Mouse (Mus musculus) testis, adult 2 months (tissue): Measurements from ENCODE around the gene Baz2b.

Experiments
- CTCF ChIP-seq: fragments of 200-500 bp; IDR thresholded peaks from 2 replicates; pipeline ENCODE4 v1.5.1; 2012; ENCODE audit warnings: low read depth, mild to moderate bottlenecking, inconsistent platforms, low read length, moderate library complexity; ENCODE audit not compliant: control insufficient read depth, insufficient read depth, insufficient replicate concordance
- POLR2A ChIP-seq: fragments of 200-500 bp; IDR thresholded peaks from 2 replicates; pipeline ENCODE4 v1.6.1; 2012; ENCODE audit warnings: low read depth, mild to moderate bottlenecking, inconsistent platforms, low read length, moderate library complexity; ENCODE audit not compliant: control insufficient read depth

DNA sequence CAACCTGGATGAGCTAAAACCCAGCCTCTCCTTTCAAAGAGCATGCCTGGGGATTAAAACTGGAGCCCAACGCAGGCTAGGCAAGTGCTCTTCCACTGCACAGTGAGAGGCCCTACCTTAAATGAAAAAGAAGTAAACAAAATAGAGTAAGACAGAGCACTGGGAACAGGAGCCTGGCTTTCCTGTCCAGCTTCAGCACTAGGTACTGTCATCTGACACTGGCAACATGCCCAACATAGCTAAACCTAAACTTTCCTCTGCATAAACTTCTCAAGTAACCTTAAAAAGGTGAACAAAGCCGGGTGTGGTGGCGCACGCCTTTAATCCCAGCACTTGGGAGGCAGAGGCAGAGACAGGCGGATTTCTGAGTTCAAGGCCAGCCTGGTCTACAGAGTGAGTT, 180.6 kb downstream of the Baz2b start:
- TF ChIP-seq CTCF (no peak), POLR2A (no peak)
